Mouse (Mus musculus): Measurements from ENCODE around the gene Ndst2. TPM values are rescaled to one million over a fixed set of nuclear protein-coding genes. Genes with fewer than 3 reads are reported as not detected.
A peak's percentile ranks its signal among the peaks of the same experiment; 100 is the strongest.

The Ndst2 gene
- polyA plus RNA-seq (2014; fragmentation: Nextera tagmentation; extraction: Ambion mirVana), result 32.6 and 34.5 TPM in 2 replicates

- H3K4me1 ChIP-seq (replicated peaks; ENCODE audit: control insufficient read depth, insufficient read depth, low read length), result peaks cover 33% of the 10 kb centered on the region
- WGBS, result under 1% methylated on average over 80 of the region's 81 CpGs
- H3K4me3 ChIP-seq (ENCODE audit: low read depth, low read length), result peak within 1 kb of the TSS; percentile 95
- H3K4me2 ChIP-seq, result peak within 1 kb of the TSS; percentile 96
- peak within 1 kb of the TSS; percentile 97 for H3K27ac ChIP-seq (ENCODE audit: low read depth, low read length)
- DNase-seq (ENCODE audit: low spot score), result peak; percentile 93
- peak within 1 kb of the TSS; percentile 97 for H3K9ac ChIP-seq (ENCODE audit: low read depth, low read length)
- H3K27me3 ChIP-seq (replicated peaks; ENCODE audit: control insufficient read depth, insufficient read depth, low read length), result no peaks in the 10 kb centered on the region
- peaks cover 20% of the 10 kb centered on the region for H3K36me3 ChIP-seq (ENCODE audit: control insufficient read depth, insufficient read depth, low read length)
- H3K9me3 ChIP-seq (ENCODE audit: control insufficient read depth, low read length), result no peaks in the 10 kb centered on the region
- ATAC-seq (replicated peaks; ENCODE audit: low FRiP score), result peak; percentile 94
Measured at GRCm38 (mm10) chr14:20733952-20734774, at the start of gene Ndst2. Gene Ndst2, minus strand, starts transcription at chr14:20734562.

- no peak overlapping the region for H3K4me2 ChIP-seq
- H3K27me3 ChIP-seq (replicated peaks; ENCODE audit: control insufficient read depth, insufficient read depth, low read length), result no peaks in the 10 kb centered on the region
- no peaks in the 10 kb centered on the region for H3K9me3 ChIP-seq (ENCODE audit: control insufficient read depth, low read length)
- no peak overlapping the region for H3K4me3 ChIP-seq (ENCODE audit: low read depth, low read length)
- WGBS, result 83% methylated on average over 6 of the region's 6 CpGs
- H3K4me1 ChIP-seq (replicated peaks; ENCODE audit: control insufficient read depth, insufficient read depth, low read length), result peaks cover 30% of the 10 kb centered on the region
- no peak overlapping the region for H3K27ac ChIP-seq (ENCODE audit: low read depth, low read length)
- H3K36me3 ChIP-seq (ENCODE audit: control insufficient read depth, insufficient read depth, low read length), result peaks cover 3% of the 10 kb centered on the region; the same call in 1 of the 2 replicates
- ATAC-seq (replicated peaks; ENCODE audit: low FRiP score) (no peak), DNase-seq (ENCODE audit: low spot score) (no peak)
- no peak overlapping the region for H3K9ac ChIP-seq (ENCODE audit: low read depth, low read length)
Measured at GRCm38 (mm10) chr14:20783526-20783925, 49.2 kb upstream of the Ndst2 start.

GRCm38 (mm10) chr14:20782860-20783259 lies 48.5 kb upstream of the Ndst2 start:
- Histone ChIP-seq H3K9ac (ENCODE audit: low read depth, low read length) (no peak overlapping the region), H3K27ac (ENCODE audit: low read depth, low read length) (no peak overlapping the region), H3K4me2 (no peak overlapping the region), H3K27me3 (replicated peaks; ENCODE audit: control insufficient read depth, insufficient read depth, low read length) (no peaks in the 10 kb centered on the region), H3K9me3 (ENCODE audit: control insufficient read depth, low read length) (no peaks in the 10 kb centered on the region), H3K4me3 (ENCODE audit: low read depth, low read length) (no peak overlapping the region), H3K4me1 (replicated peaks; ENCODE audit: control insufficient read depth, insufficient read depth, low read length) (peaks cover 30% of the 10 kb centered on the region), H3K36me3 (ENCODE audit: control insufficient read depth, insufficient read depth, low read length) (peaks cover 8% of the 10 kb centered on the region; the same call in 1 of the 2 replicates)
- 75% methylated on average over 7 of the region's 7 CpGs for WGBS
- ATAC-seq (replicated peaks; ENCODE audit: low FRiP score), result no peak
- no peak for DNase-seq (ENCODE audit: low spot score)

GRCm38 (mm10) chr14:20780217-20780616 lies 45.9 kb upstream of the Ndst2 start:
- ATAC-seq (replicated peaks; ENCODE audit: low FRiP score) (no peak), DNase-seq (ENCODE audit: low spot score) (no peak)
- Histone ChIP-seq H3K4me3 (ENCODE audit: low read depth, low read length) (no peak overlapping the region), H3K36me3 (ENCODE audit: control insufficient read depth, insufficient read depth, low read length) (peaks cover 9% of the 10 kb centered on the region; the same call in 1 of the 2 replicates), H3K27me3 (replicated peaks; ENCODE audit: control insufficient read depth, insufficient read depth, low read length) (no peaks in the 10 kb centered on the region), H3K4me2 (no peak overlapping the region), H3K4me1 (replicated peaks; ENCODE audit: control insufficient read depth, insufficient read depth, low read length) (peaks cover 7% of the 10 kb centered on the region), H3K9ac (ENCODE audit: low read depth, low read length) (no peak overlapping the region), H3K9me3 (ENCODE audit: control insufficient read depth, low read length) (no peaks in the 10 kb centered on the region), H3K27ac (ENCODE audit: low read depth, low read length) (no peak overlapping the region)
- WGBS, result 88% methylated on average over 7 of the region's 8 CpGs

DNA sequence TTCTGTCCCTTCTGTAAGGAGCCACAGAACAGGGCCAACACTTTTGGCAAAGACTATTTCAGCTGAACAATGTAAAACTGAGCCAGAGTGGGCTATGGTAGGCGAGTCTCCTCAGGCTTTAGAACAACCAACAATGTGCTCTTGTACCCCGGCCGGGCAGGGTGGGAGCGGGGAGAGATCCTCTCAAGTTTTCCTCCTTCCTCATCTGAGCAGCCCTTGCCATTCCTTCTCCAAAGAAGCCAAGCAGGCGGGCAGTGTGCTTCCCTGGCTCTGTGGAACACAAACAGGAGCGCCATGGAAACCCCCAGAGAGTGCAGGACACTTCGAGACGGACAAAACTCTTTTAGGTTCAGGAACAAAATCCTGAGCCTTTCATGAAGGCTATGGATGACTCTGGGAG lies 44.1 kb upstream of the Ndst2 start:
- 93% methylated on average over 8 of the region's 8 CpGs for WGBS
- Histone ChIP-seq H3K4me1 (replicated peaks; ENCODE audit: control insufficient read depth, insufficient read depth, low read length) (peaks cover under 1% of the 10 kb centered on the region; the same call in 1 of the 2 replicates), H3K4me3 (ENCODE audit: low read depth, low read length) (no peak overlapping the region), H3K36me3 (ENCODE audit: control insufficient read depth, insufficient read depth, low read length) (peaks cover 9% of the 10 kb centered on the region; the same call in 1 of the 2 replicates), H3K27me3 (replicated peaks; ENCODE audit: control insufficient read depth, insufficient read depth, low read length) (no peaks in the 10 kb centered on the region), H3K27ac (ENCODE audit: low read depth, low read length) (no peak overlapping the region), H3K4me2 (no peak overlapping the region), H3K9me3 (ENCODE audit: control insufficient read depth, low read length) (no peaks in the 10 kb centered on the region), H3K9ac (ENCODE audit: low read depth, low read length) (no peak overlapping the region)
- ATAC-seq (replicated peaks; ENCODE audit: low FRiP score) (no peak), DNase-seq (ENCODE audit: low spot score) (no peak)

DNA sequence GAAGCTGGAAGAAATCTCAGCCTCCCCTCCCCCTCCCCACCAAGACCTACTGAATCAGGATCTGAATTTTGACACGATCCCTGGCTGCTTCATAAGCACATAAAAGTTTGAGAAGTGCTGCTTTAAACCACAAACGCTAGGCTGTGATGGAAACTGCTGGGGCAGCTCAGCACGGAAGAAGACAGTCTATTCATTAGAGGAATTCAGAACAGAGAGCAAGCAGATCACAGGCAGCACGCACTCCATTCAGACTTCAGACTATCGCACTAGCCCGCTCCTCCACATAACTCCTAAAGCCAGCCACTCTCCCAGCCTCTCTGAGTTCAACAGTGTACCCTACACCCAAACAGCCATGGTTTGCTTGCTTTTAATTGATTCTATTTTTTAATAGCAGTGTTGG lies 41.3 kb upstream of the Ndst2 start:
- Histone ChIP-seq H3K9ac (ENCODE audit: low read depth, low read length) (no peak overlapping the region), H3K4me3 (ENCODE audit: low read depth, low read length) (no peak overlapping the region), H3K9me3 (ENCODE audit: control insufficient read depth, low read length) (no peaks in the 10 kb centered on the region), H3K4me2 (no peak overlapping the region), H3K4me1 (replicated peaks; ENCODE audit: control insufficient read depth, insufficient read depth, low read length) (peaks cover 6% of the 10 kb centered on the region; the same call in 1 of the 2 replicates), H3K36me3 (ENCODE audit: control insufficient read depth, insufficient read depth, low read length) (peaks cover 9% of the 10 kb centered on the region; the same call in 1 of the 2 replicates), H3K27ac (ENCODE audit: low read depth, low read length) (no peak overlapping the region), H3K27me3 (replicated peaks; ENCODE audit: control insufficient read depth, insufficient read depth, low read length) (no peaks in the 10 kb centered on the region)
- DNase-seq (ENCODE audit: low spot score), result no peak
- no peak for ATAC-seq (replicated peaks; ENCODE audit: low FRiP score)
- WGBS, result 57% methylated on average over 6 of the region's 6 CpGs

- no peak for ATAC-seq (replicated peaks; ENCODE audit: low FRiP score)
- Histone ChIP-seq H3K4me3 (ENCODE audit: low read depth, low read length) (no peak overlapping the region), H3K27me3 (replicated peaks; ENCODE audit: control insufficient read depth, insufficient read depth, low read length) (no peaks in the 10 kb centered on the region), H3K27ac (ENCODE audit: low read depth, low read length) (no peak overlapping the region), H3K36me3 (ENCODE audit: control insufficient read depth, insufficient read depth, low read length) (peaks cover 15% of the 10 kb centered on the region), H3K9ac (ENCODE audit: low read depth, low read length) (no peak overlapping the region), H3K9me3 (ENCODE audit: control insufficient read depth, low read length) (no peaks in the 10 kb centered on the region), H3K4me2 (no peak overlapping the region), H3K4me1 (replicated peaks; ENCODE audit: control insufficient read depth, insufficient read depth, low read length) (peaks cover 6% of the 10 kb centered on the region; the same call in 1 of the 2 replicates)
- 64% methylated on average over 3 of the region's 3 CpGs for WGBS
- no peak for DNase-seq (ENCODE audit: low spot score)
Measured at GRCm38 (mm10) chr14:20773410-20773809, 39.0 kb upstream of the Ndst2 start.

GRCm38 (mm10) chr14:20772808-20773207 lies 38.4 kb upstream of the Ndst2 start:
- Histone ChIP-seq H3K4me2 (no peak overlapping the region), H3K4me3 (ENCODE audit: low read depth, low read length) (no peak overlapping the region), H3K9ac (ENCODE audit: low read depth, low read length) (no peak overlapping the region), H3K27me3 (replicated peaks; ENCODE audit: control insufficient read depth, insufficient read depth, low read length) (no peaks in the 10 kb centered on the region), H3K9me3 (ENCODE audit: control insufficient read depth, low read length) (no peaks in the 10 kb centered on the region), H3K27ac (ENCODE audit: low read depth, low read length) (no peak overlapping the region), H3K36me3 (ENCODE audit: control insufficient read depth, insufficient read depth, low read length) (peaks cover 15% of the 10 kb centered on the region), H3K4me1 (replicated peaks; ENCODE audit: control insufficient read depth, insufficient read depth, low read length) (peaks cover 6% of the 10 kb centered on the region; the same call in 1 of the 2 replicates)
- no peak for DNase-seq (ENCODE audit: low spot score)
- ATAC-seq (replicated peaks; ENCODE audit: low FRiP score), result no peak
- WGBS, result 54% methylated on average over 6 of the region's 6 CpGs

DNA sequence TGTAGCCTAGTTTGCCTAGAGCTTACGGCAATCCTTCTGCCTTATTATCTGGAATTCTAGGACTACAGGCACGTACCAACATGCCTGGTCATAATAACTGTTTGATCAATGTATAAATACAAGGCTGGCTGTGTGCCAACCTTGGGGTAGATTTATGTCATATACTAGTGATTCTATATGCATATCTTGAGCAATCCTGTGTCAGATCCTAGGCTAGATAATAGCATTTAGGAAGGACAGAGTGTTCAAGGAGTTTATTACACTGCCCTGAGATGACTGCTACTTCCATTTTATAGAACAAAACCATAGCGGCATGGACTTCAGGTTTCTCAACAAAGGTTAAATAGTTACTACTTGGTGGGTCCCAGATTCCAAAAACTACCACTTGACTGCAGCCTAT lies 37.6 kb upstream of the Ndst2 start:
- H3K9me3 ChIP-seq (ENCODE audit: control insufficient read depth, low read length), result no peaks in the 10 kb centered on the region
- ATAC-seq (replicated peaks; ENCODE audit: low FRiP score) (no peak), DNase-seq (ENCODE audit: low spot score) (no peak)
- H3K4me3 ChIP-seq (ENCODE audit: low read depth, low read length), result no peak overlapping the region
- H3K36me3 ChIP-seq (ENCODE audit: control insufficient read depth, insufficient read depth, low read length), result peaks cover 14% of the 10 kb centered on the region
- no peak overlapping the region for H3K27ac ChIP-seq (ENCODE audit: low read depth, low read length)
- WGBS, result 91% methylated on average over 3 of the region's 3 CpGs
- H3K9ac ChIP-seq (ENCODE audit: low read depth, low read length), result no peak overlapping the region
- peaks cover 6% of the 10 kb centered on the region; the same call in 1 of the 2 replicates for H3K4me1 ChIP-seq (replicated peaks; ENCODE audit: control insufficient read depth, insufficient read depth, low read length)
- H3K27me3 ChIP-seq (replicated peaks; ENCODE audit: control insufficient read depth, insufficient read depth, low read length), result no peaks in the 10 kb centered on the region
- no peak overlapping the region for H3K4me2 ChIP-seq
